Mouse (Mus musculus) neural tube, embryonic 14.5 days (tissue): ENCODE results near the gene Kdelr3. TPM values are rescaled to one million over a fixed set of nuclear protein-coding genes. Genes with fewer than 3 reads are reported as not detected.
A peak's percentile ranks its signal among the peaks of the same experiment; 100 is the strongest.

ENCODE experiments used
- ATAC-seq: fragments of 200-750 bp; cut with Nextera tagmentation; 2 replicates; pipeline ENCODE4 v1.8.0; 2017; ENCODE audit warnings: low read depth, mild to moderate bottlenecking, moderate TSS enrichment, moderate library complexity
- H3K27ac ChIP-seq: fragments of 300-500 bp; sonication (generic); 2 replicates; pipeline ENCODE4 v1.5.1; 2014; ENCODE audit warnings: low read depth, mild to moderate bottlenecking, control low read depth, low read length, moderate library complexity, mixed read lengths
- H3K27me3 ChIP-seq: fragments of 300-500 bp; sonication (generic); 2 replicates; pipeline ENCODE4 v1.6.1; 2014; ENCODE audit warnings: low read length; ENCODE audit not compliant: control insufficient read depth, insufficient read depth
- H3K36me3 ChIP-seq: fragments of 300-500 bp; sonication (generic); 2 replicates; pipeline ENCODE4 v1.6.1; 2014; ENCODE audit warnings: low read length, mixed read lengths; ENCODE audit not compliant: control insufficient read depth, insufficient read depth
- H3K4me1 ChIP-seq: fragments of 300-500 bp; sonication (generic); 2 replicates; pipeline ENCODE4 v1.6.1; 2014; ENCODE audit warnings: low read length; ENCODE audit not compliant: control insufficient read depth, insufficient read depth
- H3K4me2 ChIP-seq: fragments of 300-500 bp; sonication (generic); 2 replicates; pipeline ENCODE4 v1.6.1; 2014; ENCODE audit warnings: mild to moderate bottlenecking, low read depth, low read length, control low read depth
- H3K4me3 ChIP-seq: fragments of 300-500 bp; sonication (generic); 2 replicates; pipeline ENCODE4 v1.5.1; 2014; ENCODE audit warnings: low read depth, low read length, control low read depth, mixed read lengths
- H3K9ac ChIP-seq: fragments of 300-500 bp; sonication (generic); replicated peaks from 2 replicates; pipeline ENCODE4 v1.6.1; 2014; ENCODE audit warnings: low read depth, mild to moderate bottlenecking, control low read depth, low read length, mixed read lengths
- H3K9me3 ChIP-seq: fragments of 300-500 bp; sonication (generic); 2 replicates; pipeline ENCODE4 v1.6.1; 2016; ENCODE audit warnings: low read length; ENCODE audit not compliant: control insufficient read depth
- WGBS: fragments of 180-500 bp; shearing (Covaris S2); extraction: QIAGEN DNeasy Blood & Tissue Kit; methylation state at CpG from one replicate; pipeline ENCODE4 v1.1.7; 2014; 5-methylcytosine and 5-hydroxymethylcytosine counted together
- polyA plus RNA-seq: library from polyadenylated mRNA; unstranded; fragments of >200 nt; fragmentation: Nextera tagmentation; extraction: Ambion mirVana; gene quantifications from 2 replicates; pipeline ENCODE4 v1.2.1, GENCODE M21; 2014

The Kdelr3 gene
- polyA plus RNA-seq, 1 experiment from 2014 or later = 3.9 TPM

DNA sequence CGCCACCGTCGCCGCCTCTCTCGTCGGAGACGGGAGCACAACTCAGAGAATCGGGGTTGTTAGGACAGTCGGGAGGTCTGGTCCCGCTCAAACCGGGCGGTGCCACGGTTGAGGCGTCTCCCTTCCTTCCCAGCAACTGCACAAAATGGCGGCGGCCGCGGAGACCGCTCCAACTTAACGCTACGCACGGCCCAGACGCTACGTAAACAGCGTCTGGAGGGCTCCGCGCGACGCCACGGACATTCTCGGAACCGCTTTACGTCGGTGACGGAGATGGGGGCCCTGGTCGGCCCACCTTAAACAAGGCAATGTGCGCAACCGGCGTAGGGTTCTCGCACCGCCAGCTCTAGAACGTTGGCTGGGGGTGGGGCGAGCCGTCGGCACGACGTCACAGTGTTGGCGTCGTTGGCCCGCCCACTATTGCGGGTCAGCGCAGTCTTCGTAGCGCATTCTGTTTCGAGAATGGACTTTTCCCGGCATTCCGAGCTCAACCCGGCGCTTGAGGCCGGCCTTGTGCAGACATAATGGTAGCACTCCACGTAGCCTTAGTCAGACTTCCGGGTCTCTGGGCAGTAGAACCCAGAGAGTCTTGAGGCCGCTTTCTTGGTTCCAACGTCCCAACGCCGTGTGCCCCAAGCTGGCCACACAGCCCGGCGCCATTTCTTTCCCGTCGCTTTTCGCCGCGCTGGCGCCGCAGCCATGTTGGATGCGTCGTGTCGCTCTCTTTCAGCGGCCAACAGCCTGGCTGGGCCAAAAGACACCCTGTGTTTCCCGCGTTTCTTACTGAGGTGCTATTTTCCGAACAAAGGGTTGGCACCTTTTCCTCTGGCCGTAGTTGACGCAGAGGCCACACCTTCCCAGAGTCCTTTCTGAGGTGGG is 30.4 kb downstream of the Kdelr3 start, which contains the start of gene Ddx17:
Gene Ddx17, minus strand, starts transcription at position 332 of the 879 bp plus-strand sequence.
- peak within 1 kb of the TSS; percentile 84 for H3K4me2 ChIP-seq
- 2% methylated on average over 84 of the region's 84 CpGs for WGBS
- peak; percentile 97 for ATAC-seq

DNA sequence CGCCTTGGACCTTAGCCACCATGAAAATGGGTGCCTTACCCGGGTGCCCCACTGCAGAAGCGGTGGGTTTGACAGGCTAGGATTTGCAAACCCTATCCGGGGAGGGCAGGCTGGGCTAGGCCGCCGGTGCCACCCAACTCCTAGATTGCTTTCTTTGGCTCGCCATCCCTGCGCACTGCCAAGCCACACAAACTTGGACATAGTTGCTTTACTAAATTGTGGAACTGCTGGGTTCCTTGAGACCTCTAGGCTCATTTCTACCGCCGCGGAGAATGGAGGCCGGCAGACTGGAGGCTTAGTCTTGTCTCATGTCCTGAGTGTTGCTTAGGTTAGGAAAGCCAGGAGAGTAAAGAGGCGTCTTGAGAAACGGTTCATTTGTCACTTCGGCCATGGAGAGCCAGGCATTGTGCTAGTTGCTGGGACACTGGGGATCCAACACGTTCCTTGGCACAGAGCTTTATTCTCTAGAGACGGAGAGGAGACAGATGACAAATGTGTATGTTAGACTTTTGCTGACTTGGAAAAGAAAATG is 31.1 kb downstream of the Kdelr3 start:
- H3K4me2 ChIP-seq = peak overlapping the region; percentile 53
- no peaks in the 10 kb centered on the region for H3K9me3 ChIP-seq
- peak overlapping the region; percentile 98 for H3K4me3 ChIP-seq
- 77% methylated on average over 17 of the region's 17 CpGs for WGBS
- peak overlapping the region; percentile 64 for H3K9ac ChIP-seq
- peaks cover 18% of the 10 kb centered on the region for H3K4me1 ChIP-seq
- peak overlapping the region; percentile 99 for H3K27ac ChIP-seq
- ATAC-seq = peak; percentile 19
- peaks cover 11% of the 10 kb centered on the region for H3K36me3 ChIP-seq
- H3K27me3 ChIP-seq = no peaks in the 10 kb centered on the region

More for the DNA sequence above, 30.4 kb downstream of the Kdelr3 start, which contains the start of gene Ddx17:
- Histone ChIP-seq H3K4me3 (peak within 1 kb of the TSS; percentile 98), H3K27ac (peak within 1 kb of the TSS; percentile 99), H3K36me3 (peaks cover 18% of the 10 kb centered on the region), H3K27me3 (no peaks in the 10 kb centered on the region), H3K4me1 (peaks cover 18% of the 10 kb centered on the region), H3K9me3 (no peaks in the 10 kb centered on the region), H3K9ac (peak within 1 kb of the TSS; percentile 99)

DNA sequence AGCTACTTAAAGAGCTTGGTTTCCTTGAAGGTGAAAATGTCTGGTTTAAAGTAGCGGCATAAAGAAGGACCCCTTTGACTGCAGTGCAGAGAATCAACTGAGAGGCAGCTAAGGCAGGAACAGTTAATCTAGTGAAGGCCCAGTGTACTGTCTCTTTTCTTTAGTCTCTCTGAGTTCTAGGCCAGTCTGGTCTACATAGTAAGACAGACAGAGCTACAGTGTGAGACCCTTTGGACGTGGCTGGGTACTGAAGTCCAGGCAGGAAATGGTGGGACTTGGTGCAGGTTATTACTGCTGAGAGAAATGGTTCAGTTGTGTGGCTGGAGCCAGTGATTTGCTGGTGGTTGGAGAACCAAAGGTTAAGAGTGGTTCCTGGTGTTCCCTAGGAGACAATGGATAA is 32.0 kb downstream of the Kdelr3 start:
- Histone ChIP-seq H3K27me3 (no peaks in the 10 kb centered on the region), H3K9me3 (no peaks in the 10 kb centered on the region), H3K4me1 (peaks cover 18% of the 10 kb centered on the region), H3K9ac (no peak overlapping the region), H3K36me3 (peaks cover 2% of the 10 kb centered on the region; the same call in 1 of the 2 replicates), H3K4me3 (no peak overlapping the region), H3K27ac (no peak overlapping the region), H3K4me2 (no peak overlapping the region)
- 97% methylated on average over 2 of the region's 2 CpGs for WGBS
- no peak for ATAC-seq

DNA sequence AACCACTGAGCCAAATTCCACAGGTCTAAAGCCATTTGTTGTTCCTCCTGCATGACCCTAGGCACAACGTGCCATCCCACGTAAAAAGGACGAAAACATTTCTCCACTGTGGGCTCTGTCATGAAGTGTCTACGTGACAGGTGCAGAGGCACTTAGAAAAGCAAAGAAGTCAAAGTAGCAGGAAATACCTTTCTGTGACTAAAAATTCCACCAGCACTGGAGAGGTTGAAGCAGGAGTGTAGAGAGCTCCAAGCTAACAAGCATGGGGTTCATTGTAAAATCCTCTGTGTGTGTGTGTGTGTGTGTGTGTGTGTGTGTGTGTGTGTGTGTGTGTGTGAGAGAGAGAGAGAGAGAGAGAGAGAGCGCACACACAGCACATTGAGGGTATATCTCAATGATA is 36.4 kb downstream of the Kdelr3 start:
- H3K36me3 ChIP-seq = no peaks in the 10 kb centered on the region
- ATAC-seq = no peak
- no peak overlapping the region for H3K4me2 ChIP-seq
- H3K4me3 ChIP-seq = no peak overlapping the region
- 83% methylated on average over 5 of the region's 5 CpGs for WGBS
- H3K9me3 ChIP-seq = no peaks in the 10 kb centered on the region
- no peaks in the 10 kb centered on the region for H3K27me3 ChIP-seq
- H3K9ac ChIP-seq = no peak overlapping the region
- H3K27ac ChIP-seq = no peak overlapping the region
- H3K4me1 ChIP-seq = no peaks in the 10 kb centered on the region

DNA sequence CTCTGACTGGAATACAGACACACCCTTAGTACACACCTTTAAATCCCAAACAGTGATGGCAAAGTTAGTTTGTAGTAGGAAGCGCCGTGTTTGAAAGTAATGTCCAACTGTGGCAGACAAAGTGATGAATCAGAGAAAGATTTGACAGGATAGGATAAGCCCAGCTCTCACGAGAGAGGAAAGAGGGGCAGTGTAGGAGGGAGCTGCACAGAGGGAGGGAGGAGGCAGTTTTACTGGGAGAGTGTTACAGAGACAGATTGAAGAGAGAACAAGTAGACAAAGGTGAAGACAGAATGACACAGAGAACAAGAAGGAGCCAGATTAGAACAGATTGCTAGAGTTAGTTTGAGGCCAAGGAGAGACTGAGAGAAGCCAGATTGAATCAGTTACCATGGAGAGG is 43.4 kb downstream of the Kdelr3 start:
- Histone ChIP-seq H3K9ac (no peak overlapping the region), H3K27ac (no peak overlapping the region), H3K4me1 (no peaks in the 10 kb centered on the region), H3K4me2 (no peak overlapping the region), H3K9me3 (no peaks in the 10 kb centered on the region), H3K4me3 (no peak overlapping the region), H3K27me3 (no peaks in the 10 kb centered on the region), H3K36me3 (no peaks in the 10 kb centered on the region)
- ATAC-seq = no peak
- WGBS = 78% methylated on average over 3 of the region's 3 CpGs

DNA sequence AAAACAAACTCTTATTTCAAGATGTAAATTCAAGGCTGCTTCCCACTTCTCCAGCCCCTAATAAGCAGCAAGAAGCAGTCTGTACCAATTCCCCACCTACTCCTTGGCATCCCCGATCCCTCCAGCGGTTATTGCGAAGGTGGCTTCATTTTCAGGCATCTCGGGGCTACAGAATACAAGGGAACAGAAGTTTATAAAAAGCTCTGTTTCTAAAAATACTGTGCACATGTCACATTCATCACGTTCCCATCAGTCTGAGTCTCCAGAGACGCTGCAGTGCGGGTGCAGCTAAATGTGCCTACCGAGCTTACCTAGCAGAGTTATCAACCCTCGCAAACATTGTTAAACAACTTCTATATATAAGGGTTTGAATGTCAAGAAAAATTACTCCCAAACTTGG is 46.2 kb downstream of the Kdelr3 start:
- Histone ChIP-seq H3K27ac (no peak overlapping the region), H3K9ac (no peak overlapping the region), H3K4me3 (no peak overlapping the region), H3K27me3 (no peaks in the 10 kb centered on the region), H3K9me3 (no peaks in the 10 kb centered on the region), H3K36me3 (no peaks in the 10 kb centered on the region), H3K4me1 (no peaks in the 10 kb centered on the region), H3K4me2 (no peak overlapping the region)
- 86% methylated on average over 9 of the region's 9 CpGs for WGBS
- ATAC-seq = no peak

DNA sequence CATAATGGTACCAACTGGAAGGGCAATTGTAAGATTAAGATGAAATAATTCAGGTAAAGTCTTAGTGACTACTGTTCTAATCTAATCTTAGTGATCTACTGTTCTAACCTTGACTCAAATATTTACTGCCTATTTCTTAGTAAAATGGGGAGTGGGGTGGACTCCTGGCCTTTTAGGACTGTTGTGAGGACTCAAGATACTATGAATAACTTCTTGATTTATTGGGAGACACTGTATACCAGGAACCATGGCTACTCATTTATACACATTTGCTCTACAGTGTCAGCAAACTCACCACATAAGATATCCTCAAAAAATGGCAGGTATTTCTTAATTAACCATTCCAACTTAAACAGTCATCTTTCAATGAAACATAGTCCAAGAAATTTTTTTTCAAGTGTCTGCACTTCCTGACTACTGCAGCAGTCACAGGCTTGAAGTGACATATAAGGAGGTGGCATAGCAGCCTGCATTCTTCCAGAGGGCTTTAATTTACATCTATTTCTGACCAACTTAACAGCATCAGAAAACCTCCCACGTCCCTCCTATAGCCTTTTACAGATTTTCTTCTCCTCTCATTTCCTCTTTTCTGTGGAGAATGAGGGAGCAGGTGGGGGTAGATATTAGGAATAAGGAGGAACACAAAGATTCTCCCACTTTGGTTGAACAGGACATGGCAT is 59.5 kb downstream of the Kdelr3 start:
- H3K9ac ChIP-seq = no peak overlapping the region
- ATAC-seq = no peak
- H3K27me3 ChIP-seq = no peaks in the 10 kb centered on the region
- no peaks in the 10 kb centered on the region for H3K9me3 ChIP-seq
- no peaks in the 10 kb centered on the region for H3K4me1 ChIP-seq
- 65% methylated on average over 1 of the region's 1 CpGs for WGBS
- H3K36me3 ChIP-seq = no peaks in the 10 kb centered on the region
- H3K4me3 ChIP-seq = no peak overlapping the region
- H3K4me2 ChIP-seq = no peak overlapping the region
- H3K27ac ChIP-seq = no peak overlapping the region

DNA sequence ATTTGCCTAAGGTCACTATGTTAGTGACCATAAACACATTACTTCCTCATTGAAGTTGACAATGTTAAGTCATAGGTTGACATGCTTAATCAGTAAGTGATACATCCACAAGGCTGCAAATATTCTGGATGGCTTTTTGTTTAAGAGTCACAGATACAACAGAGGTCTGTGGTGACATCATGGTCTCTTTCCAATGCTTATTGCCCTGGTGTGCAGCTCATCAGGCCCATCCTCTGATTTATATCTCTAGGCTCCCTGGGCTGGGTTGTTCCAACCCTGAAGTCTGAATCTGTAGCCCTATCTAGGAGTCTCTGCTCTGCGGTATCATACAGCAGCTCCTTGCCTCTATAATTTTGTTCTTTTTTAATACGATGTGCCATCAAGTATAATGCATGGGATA is 60.7 kb downstream of the Kdelr3 start:
- Histone ChIP-seq H3K4me1 (no peaks in the 10 kb centered on the region), H3K4me2 (no peak overlapping the region), H3K9ac (no peak overlapping the region), H3K9me3 (no peaks in the 10 kb centered on the region), H3K27ac (no peak overlapping the region), H3K36me3 (no peaks in the 10 kb centered on the region), H3K4me3 (no peak overlapping the region), H3K27me3 (no peaks in the 10 kb centered on the region)
- no peak for ATAC-seq
- WGBS = 84% methylated on average over 2 of the region's 2 CpGs
